Mouse (Mus musculus) testis, adult 2 months (tissue): ENCODE results near the gene Cst6.

Experiments used
- CTCF ChIP-seq: fragments of 200-500 bp; IDR thresholded peaks from 2 replicates; pipeline ENCODE4 v1.5.1; 2012; ENCODE audit warnings: low read depth, mild to moderate bottlenecking, inconsistent platforms, low read length, moderate library complexity; ENCODE audit not compliant: control insufficient read depth, insufficient read depth, insufficient replicate concordance
- POLR2A ChIP-seq: fragments of 200-500 bp; IDR thresholded peaks from 2 replicates; pipeline ENCODE4 v1.6.1; 2012; ENCODE audit warnings: low read depth, mild to moderate bottlenecking, inconsistent platforms, low read length, moderate library complexity; ENCODE audit not compliant: control insufficient read depth

DNA sequence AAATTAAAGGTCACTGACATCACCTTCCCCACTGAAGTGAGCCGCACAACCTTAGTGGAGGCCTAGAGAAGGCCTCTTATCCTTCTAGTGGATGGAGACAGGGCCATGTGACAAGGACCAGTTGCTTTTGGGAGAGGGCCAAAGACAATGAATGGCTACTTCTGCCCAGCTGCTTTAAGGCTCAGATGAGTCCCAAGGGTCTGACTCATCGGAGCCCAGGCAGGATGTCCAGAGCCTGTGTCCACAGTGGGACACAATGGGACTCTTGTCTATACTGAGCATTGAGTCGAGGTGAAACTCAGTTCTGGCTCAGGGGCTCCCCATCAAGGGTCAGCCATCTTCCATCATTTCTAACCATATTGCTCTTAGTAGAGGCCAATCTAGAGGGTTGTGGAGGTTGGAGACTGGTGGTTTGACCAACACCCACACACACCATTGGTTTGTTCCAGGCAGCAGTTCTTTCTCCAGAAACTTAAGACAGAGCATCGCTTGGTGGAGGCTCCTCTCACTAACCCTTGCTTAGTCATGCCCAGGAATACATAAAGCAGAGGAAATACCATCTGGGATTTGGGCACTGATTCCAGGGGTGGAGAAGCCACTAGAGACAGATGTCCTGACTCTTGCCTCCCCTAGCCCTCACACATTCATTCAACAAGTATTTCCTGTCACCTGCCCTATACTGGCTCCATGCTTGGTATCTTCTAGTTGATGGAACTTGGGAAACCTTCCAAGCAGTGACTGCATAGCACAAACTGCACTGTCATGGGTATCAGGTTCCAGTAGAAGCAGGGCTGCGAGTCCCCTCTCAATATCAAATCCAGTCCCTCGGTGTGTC, 3.9 kb downstream of the Cst6 start:
- TF ChIP-seq CTCF (no peak), POLR2A (no peak)
